Mouse (Mus musculus) neural tube, embryonic 15.5 days (tissue): Measurements from ENCODE around the gene Clec12a. TPM values are rescaled to one million over a fixed set of nuclear protein-coding genes. Genes with fewer than 3 reads are reported as not detected.

Experiments
- ATAC-seq: fragments of 200-750 bp; cut with Nextera tagmentation; 2 replicates; pipeline ENCODE4 v1.8.0; 2017; ENCODE audit warnings: mild to moderate bottlenecking, moderate TSS enrichment, moderate library complexity; ENCODE audit not compliant: low FRiP score
- H3K27ac ChIP-seq: fragments of 300-500 bp; sonication (generic); replicated peaks from 2 replicates; pipeline ENCODE4 v1.5.1; 2015; ENCODE audit warnings: mild to moderate bottlenecking, inconsistent platforms
- H3K27me3 ChIP-seq: fragments of 300-500 bp; sonication (generic); replicated peaks from 2 replicates; pipeline ENCODE4 v1.6.1; 2015; ENCODE audit warnings: inconsistent platforms
- H3K36me3 ChIP-seq: fragments of 300-500 bp; sonication (generic); 2 replicates; pipeline ENCODE4 v1.6.1; 2015; ENCODE audit warnings: inconsistent platforms
- H3K4me1 ChIP-seq: fragments of 300-500 bp; sonication (generic); 2 replicates; pipeline ENCODE4 v1.6.1; 2015; ENCODE audit warnings: inconsistent platforms
- H3K4me2 ChIP-seq: fragments of 300-500 bp; sonication (generic); 2 replicates; pipeline ENCODE4 v1.6.1; 2015; ENCODE audit warnings: inconsistent platforms, mild to moderate bottlenecking, moderate library complexity
- H3K4me3 ChIP-seq: fragments of 300-500 bp; sonication (generic); replicated peaks from 2 replicates; pipeline ENCODE4 v1.5.1; 2015; ENCODE audit warnings: mild to moderate bottlenecking, inconsistent platforms
- H3K9ac ChIP-seq: fragments of 300-500 bp; sonication (generic); replicated peaks from 2 replicates; pipeline ENCODE4 v1.6.1; 2015; ENCODE audit warnings: mild to moderate bottlenecking, inconsistent platforms
- H3K9me3 ChIP-seq: fragments of 300-500 bp; sonication (generic); replicated peaks from 2 replicates; pipeline ENCODE4 v1.6.1; 2016; ENCODE audit warnings: inconsistent platforms
- whole genome bisulfite sequencing: fragments of 180-500 bp; shearing (Covaris S2); methylation state at CpG from one replicate; pipeline ENCODE4 v1.1.7; 2015; ENCODE audit warnings: mixed read lengths; 5-methylcytosine and 5-hydroxymethylcytosine counted together
- polyA plus RNA-seq: library from polyadenylated mRNA; unstranded; fragments of >200 nt; fragmentation: Nextera tagmentation; extraction: Ambion mirVana; gene quantifications from 2 replicates; pipeline ENCODE4 v1.2.1, GENCODE M21; 2015

The Clec12a gene
- polyA plus RNA-seq, 1 experiment from 2014 or later, result 0.35 TPM

DNA sequence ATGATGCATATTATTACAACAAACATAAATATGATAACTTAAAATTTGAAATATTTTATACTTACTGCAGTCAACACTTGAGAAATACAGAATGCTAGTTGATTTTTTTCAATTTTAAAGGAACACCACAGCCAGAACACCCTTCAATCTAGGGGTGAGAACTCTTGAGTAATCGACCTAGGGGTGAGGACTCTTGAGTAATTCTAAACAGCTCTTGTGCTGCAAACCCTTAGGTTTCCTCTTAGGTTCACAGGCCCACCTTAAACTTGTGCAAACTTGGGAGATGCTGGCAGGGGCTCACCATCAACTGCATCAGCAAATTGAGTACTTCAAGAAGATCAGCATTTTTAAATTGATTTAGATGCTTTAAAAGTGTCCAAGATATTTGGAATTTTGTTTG, 4.7 kb upstream of the Clec12a start:
- H3K9me3 ChIP-seq, result no peaks in the 10 kb centered on the region
- H3K27me3 ChIP-seq, result no peaks in the 10 kb centered on the region
- WGBS, result 74% methylated on average over 1 of the region's 1 CpGs
- H3K9ac ChIP-seq, result no peak overlapping the region
- no peak overlapping the region for H3K4me2 ChIP-seq
- no peak overlapping the region for H3K4me3 ChIP-seq
- H3K27ac ChIP-seq, result no peak overlapping the region
- H3K36me3 ChIP-seq, result no peaks in the 10 kb centered on the region
- ATAC-seq, result no peak
- peaks cover 8% of the 10 kb centered on the region for H3K4me1 ChIP-seq

DNA sequence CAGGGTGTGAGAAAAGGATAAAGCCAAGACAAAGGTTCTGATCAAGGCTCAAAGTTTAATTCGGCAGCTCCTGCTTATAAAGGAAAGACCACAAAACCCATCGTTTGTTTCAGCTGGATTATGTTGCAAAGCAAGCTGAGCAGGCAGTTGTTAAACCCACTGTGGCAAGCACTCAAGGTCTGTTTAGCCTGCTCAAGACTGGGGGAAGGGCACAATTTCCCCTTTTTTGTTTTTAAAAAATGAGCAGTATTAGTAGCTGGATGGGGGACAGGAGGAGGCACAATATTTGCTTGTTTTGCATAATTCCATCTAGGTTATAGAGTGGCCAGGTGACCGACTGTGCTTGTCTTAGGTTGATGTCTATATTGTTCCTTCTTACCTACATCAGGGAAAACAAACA, 1.9 kb downstream of the Clec12a start:
- Histone ChIP-seq H3K4me3 (no peak overlapping the region), H3K9me3 (no peaks in the 10 kb centered on the region), H3K4me2 (no peak overlapping the region), H3K4me1 (no peaks in the 10 kb centered on the region), H3K9ac (no peak overlapping the region), H3K27me3 (no peaks in the 10 kb centered on the region), H3K36me3 (no peaks in the 10 kb centered on the region), H3K27ac (no peak overlapping the region)
- 76% methylated on average over 3 of the region's 3 CpGs for WGBS
- ATAC-seq, result no peak

DNA sequence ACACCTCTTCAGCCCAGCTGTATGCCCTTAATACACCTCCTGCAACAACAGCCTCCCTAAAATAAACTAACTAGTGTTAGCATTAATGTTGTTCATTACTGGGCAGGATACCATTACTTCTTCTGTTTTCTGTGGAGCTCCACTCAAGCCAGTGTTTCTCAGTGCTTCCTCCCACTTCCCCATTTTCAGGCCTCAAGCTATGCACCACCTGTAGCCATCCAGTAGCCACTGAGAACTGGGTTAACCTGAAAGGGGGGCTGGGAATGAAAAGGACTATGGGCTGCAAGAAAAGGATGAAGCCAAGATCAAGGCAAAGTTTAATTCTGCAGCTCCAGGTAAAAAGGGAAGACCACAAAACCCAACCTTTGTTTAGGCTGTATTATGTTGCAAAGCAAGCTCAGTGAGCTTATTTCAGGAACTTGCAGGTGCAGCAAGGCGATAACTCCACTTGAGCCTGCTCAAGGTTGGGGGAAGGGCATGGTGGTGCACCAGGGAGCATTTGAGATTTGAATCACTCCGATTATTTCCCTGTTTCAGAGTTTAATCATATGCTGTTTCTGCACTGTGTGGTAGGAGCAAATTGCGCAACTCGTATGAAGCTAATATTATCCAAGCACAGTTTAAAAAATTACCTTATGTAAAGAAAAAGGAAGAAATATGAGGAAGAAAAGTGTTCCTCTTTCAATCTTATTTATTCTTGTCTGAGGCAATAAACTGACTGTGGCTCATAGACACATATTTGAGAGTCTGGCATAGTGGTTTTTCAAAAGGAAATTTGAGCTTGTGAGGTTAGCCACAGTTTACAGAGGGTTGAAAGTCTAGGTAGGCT, 7.2 kb downstream of the Clec12a start:
- Histone ChIP-seq H3K27ac (no peak overlapping the region), H3K9me3 (no peaks in the 10 kb centered on the region), H3K4me2 (no peak overlapping the region), H3K4me1 (no peaks in the 10 kb centered on the region), H3K36me3 (no peaks in the 10 kb centered on the region), H3K27me3 (no peaks in the 10 kb centered on the region), H3K9ac (no peak overlapping the region), H3K4me3 (no peak overlapping the region)
- ATAC-seq, result peak; percentile 57; the same call in 1 of the 2 replicates
- WGBS, result 57% methylated on average over 4 of the region's 4 CpGs

DNA sequence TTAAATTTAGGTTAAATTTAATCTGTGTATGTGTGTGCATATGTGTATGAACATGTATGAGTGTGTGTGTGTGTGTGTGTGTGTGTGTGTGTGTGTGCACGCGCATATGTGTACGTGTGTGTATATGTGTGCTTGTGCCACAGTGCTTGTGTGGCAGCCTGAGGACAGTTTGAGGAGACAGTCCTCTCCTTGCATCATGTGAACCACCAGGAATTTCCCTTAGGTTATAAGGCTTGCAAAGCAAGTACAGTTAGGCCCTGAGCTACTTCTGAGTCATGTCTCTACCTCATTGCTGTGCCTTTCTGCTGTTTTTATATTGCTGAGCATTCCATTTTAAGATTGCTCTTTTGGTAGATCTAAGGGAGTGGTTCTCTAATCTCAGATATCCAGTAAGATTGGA, 8.6 kb downstream of the Clec12a start:
- no peaks in the 10 kb centered on the region for H3K36me3 ChIP-seq
- no peaks in the 10 kb centered on the region for H3K9me3 ChIP-seq
- no peak overlapping the region for H3K4me2 ChIP-seq
- no peak overlapping the region for H3K4me3 ChIP-seq
- 90% methylated on average over 3 of the region's 3 CpGs for WGBS
- no peaks in the 10 kb centered on the region for H3K4me1 ChIP-seq
- no peak for ATAC-seq
- H3K9ac ChIP-seq, result no peak overlapping the region
- H3K27me3 ChIP-seq, result no peaks in the 10 kb centered on the region
- H3K27ac ChIP-seq, result no peak overlapping the region

DNA sequence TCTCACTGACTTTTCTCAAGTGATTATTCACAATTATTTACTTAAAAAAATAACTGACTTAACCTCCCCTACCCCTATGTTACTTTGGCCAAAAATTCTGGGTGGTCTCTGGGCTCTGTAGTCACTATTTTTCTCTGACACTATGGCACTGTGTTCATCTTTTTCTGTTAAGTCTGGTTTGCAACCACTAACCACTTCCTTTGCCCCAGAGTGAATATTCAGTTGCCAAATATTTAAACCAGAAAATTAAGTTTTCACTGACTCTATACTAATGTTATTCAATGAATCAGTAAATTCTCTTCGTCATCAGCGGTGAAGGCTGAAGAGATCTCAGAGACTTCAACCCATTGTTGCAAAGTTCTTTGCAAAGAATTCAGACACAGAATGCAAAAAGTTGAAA, 13.3 kb downstream of the Clec12a start:
- no peak for ATAC-seq
- no peak overlapping the region for H3K9ac ChIP-seq
- H3K27ac ChIP-seq, result no peak overlapping the region
- no peaks in the 10 kb centered on the region for H3K4me1 ChIP-seq
- no peak overlapping the region for H3K4me2 ChIP-seq
- no peaks in the 10 kb centered on the region for H3K36me3 ChIP-seq
- H3K27me3 ChIP-seq, result no peaks in the 10 kb centered on the region
- no peaks in the 10 kb centered on the region for H3K9me3 ChIP-seq
- 100% methylated on average over 2 of the region's 2 CpGs for whole genome bisulfite sequencing
- no peak overlapping the region for H3K4me3 ChIP-seq

DNA sequence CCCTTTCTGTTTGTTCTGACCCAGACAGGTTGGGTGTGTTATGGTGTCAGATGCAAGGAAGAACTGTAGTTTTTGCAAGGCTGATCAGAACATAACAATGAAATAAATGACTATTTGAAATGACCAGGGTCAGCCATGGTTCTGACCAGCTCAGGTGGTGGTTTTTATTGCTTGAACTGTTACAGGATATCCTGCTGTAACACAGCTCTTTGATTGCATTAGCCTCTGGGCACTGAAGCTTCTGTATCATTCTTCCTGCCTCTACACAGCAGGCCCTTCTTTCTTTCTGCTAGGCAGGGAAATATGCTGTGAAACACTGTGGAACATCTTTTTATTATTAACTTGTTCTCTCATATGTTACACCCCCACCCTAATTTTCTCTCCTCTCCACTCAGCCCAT, 13.9 kb downstream of the Clec12a start:
- no peak overlapping the region for H3K27ac ChIP-seq
- H3K4me2 ChIP-seq, result no peak overlapping the region
- no peaks in the 10 kb centered on the region for H3K4me1 ChIP-seq
- no peak overlapping the region for H3K4me3 ChIP-seq
- H3K36me3 ChIP-seq, result no peaks in the 10 kb centered on the region
- ATAC-seq, result no peak
- H3K27me3 ChIP-seq, result no peaks in the 10 kb centered on the region
- H3K9ac ChIP-seq, result no peak overlapping the region
- no peaks in the 10 kb centered on the region for H3K9me3 ChIP-seq

DNA sequence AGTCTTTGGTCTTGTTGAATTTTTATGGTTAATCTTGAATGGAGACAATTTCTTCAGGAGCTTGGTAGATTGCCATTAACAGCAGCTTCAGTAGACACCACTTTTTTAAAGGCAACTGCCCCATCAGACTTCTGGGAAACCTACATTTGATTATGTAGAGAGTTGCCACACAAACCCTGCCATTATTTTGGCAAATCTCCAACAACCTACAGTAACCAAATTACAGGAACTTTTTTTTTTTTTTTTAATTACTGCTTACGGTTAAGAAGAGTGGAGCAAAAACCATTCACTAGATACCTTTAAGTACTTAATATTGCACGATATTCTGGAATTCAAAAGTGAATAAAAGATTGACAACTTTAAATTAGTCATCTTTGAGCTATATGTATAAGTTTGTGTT, 17.0 kb downstream of the Clec12a start:
- no peak for ATAC-seq
- Histone ChIP-seq H3K9ac (no peak overlapping the region), H3K4me3 (no peak overlapping the region), H3K36me3 (no peaks in the 10 kb centered on the region), H3K4me1 (no peaks in the 10 kb centered on the region), H3K27ac (no peak overlapping the region), H3K27me3 (no peaks in the 10 kb centered on the region), H3K4me2 (no peak overlapping the region), H3K9me3 (no peaks in the 10 kb centered on the region)
- 94% methylated on average over 2 of the region's 2 CpGs for WGBS

DNA sequence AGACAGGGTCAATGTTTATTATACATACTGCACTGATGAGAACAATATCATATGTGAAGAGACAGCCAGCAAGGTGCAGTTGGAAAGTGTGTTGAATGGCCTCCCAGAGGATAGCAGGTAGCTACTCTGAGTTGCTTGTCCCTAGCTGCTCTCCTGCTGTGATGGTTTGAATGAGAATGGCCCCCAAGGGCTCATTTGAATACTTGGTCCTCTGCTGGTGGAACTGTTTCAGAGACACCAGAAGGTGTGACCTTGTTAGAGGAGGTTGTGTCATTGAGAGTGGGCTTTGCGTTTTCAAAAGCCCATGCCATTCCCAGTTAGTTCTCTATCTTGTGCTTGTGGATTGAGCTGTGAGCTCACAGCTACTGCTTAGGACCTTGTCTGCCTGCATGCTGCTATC, 21.5 kb downstream of the Clec12a start:
- Histone ChIP-seq H3K4me3 (no peak overlapping the region), H3K9ac (no peak overlapping the region), H3K36me3 (no peaks in the 10 kb centered on the region), H3K27ac (no peak overlapping the region), H3K4me1 (no peaks in the 10 kb centered on the region), H3K4me2 (no peak overlapping the region), H3K9me3 (no peaks in the 10 kb centered on the region), H3K27me3 (no peaks in the 10 kb centered on the region)
- WGBS, result 22% methylated on average over 1 of the region's 1 CpGs
- no peak for ATAC-seq

DNA sequence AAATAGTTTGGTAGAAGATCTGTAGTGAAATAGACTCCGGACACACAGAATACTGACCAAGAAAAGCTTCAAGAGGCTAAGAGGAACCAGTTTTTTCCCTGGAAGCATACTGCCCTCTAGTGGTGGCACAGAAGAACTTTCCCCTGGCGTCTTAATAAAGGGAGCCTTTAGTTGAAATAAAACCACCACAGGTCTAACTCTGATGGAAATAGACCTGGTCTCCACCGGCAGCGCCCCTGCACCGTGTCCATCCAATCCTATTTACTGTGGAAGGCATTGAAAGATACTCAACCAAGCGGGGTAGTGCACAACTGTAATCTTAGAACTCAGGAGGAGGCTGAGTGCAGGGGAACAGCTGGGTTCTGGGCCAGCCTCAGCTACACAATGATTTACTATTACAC, 23.5 kb downstream of the Clec12a start:
- no peak overlapping the region for H3K9ac ChIP-seq
- no peaks in the 10 kb centered on the region for H3K9me3 ChIP-seq
- ATAC-seq, result peak; percentile 76; the same call in 1 of the 2 replicates
- H3K36me3 ChIP-seq, result no peaks in the 10 kb centered on the region
- H3K4me2 ChIP-seq, result no peak overlapping the region
- no peak overlapping the region for H3K27ac ChIP-seq
- H3K4me3 ChIP-seq, result no peak overlapping the region
- H3K4me1 ChIP-seq, result no peaks in the 10 kb centered on the region
- WGBS, result 18% methylated on average over 6 of the region's 6 CpGs
- H3K27me3 ChIP-seq, result no peaks in the 10 kb centered on the region

DNA sequence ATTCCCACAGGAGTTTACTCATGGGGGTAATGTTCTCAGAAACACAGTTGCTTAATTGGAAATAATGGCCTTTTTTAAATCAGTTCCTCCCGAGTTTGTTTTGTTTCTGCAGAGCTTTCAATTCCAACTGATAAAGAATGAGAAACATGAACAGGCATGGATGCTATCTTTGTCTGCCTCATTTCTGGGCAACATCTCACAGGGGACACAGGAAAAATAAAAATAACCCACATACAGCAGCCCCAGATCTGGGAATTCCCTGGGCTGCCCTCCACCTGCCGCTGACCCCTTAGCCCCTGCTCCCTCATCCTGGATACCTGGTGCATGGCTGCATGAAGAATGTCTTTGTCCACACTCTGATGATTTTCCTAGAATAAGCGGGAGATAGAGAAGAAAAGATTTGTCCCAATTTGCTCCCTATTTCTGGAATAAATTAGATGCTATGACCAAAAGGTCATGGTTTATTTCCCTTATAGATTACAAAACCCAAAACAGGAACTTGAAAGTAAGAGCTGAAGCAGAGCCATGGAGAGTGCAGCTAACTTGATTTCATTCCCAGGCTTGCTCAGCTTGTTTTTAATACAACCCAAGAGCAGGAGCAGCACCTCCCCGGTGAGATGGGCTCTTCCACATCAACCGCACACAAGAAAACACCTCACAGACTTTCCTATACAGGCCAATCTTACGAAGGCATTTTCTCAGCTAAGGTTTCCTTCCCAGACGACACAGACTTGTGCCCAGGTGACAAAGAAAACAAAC, 27.1 kb downstream of the Clec12a start:
- Histone ChIP-seq H3K9ac (no peak overlapping the region), H3K27ac (no peak overlapping the region), H3K36me3 (no peaks in the 10 kb centered on the region), H3K9me3 (no peaks in the 10 kb centered on the region), H3K4me1 (no peaks in the 10 kb centered on the region), H3K4me3 (no peak overlapping the region), H3K27me3 (no peaks in the 10 kb centered on the region), H3K4me2 (no peak overlapping the region)
- 78% methylated on average over 7 of the region's 7 CpGs for WGBS
- ATAC-seq, result no peak

DNA sequence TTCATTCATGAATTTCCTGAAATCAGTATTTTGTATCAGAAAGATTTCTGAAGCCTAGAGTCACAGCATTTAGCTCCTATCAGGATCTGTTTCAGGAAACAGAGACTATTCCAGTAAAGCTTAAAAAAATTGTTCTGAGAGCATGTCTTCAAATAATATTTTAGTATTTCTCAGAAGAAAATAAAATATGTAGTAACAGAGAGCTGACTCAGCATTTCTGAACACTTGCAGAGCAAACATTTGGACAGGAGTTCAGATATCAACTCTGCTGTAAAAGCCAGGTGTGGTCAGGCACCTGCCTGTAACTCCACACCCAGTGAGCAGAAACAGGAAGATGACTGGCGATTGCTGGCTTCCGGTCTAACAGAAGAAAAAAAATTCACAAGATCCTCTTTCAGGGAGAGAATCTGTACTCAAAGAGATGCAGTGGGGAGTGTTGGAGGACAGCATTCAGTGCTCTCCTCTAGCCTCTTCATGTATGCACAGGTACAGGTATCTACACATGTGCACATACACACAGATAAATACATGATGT, 32.5 kb downstream of the Clec12a start:
- no peak for ATAC-seq
- 94% methylated on average over 2 of the region's 2 CpGs for WGBS
- H3K27ac ChIP-seq, result no peak overlapping the region
- H3K4me3 ChIP-seq, result no peak overlapping the region
- no peaks in the 10 kb centered on the region for H3K9me3 ChIP-seq
- H3K9ac ChIP-seq, result no peak overlapping the region
- H3K36me3 ChIP-seq, result no peaks in the 10 kb centered on the region
- no peaks in the 10 kb centered on the region for H3K4me1 ChIP-seq
- no peak overlapping the region for H3K4me2 ChIP-seq
- no peaks in the 10 kb centered on the region for H3K27me3 ChIP-seq

DNA sequence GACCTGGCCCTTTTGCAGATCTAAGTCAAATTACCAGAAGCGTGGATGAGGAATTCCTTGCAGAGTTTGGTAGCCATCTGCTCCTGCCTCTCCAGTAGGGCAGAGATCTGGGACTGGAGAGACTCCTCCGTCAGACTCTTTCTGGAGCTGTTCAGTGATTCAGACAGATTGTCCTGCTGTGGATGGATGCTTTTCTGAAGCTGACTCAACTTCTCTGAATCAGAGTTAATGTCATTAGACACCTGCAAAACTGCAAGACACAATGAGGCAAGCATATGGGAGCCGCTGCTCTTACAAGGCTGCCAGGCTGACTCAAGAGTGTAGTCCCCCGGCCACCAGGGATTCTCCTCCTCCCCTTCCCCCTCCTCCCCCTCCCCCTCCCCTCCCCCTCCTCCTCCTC, 38.0 kb downstream of the Clec12a start:
- Histone ChIP-seq H3K27me3 (no peaks in the 10 kb centered on the region), H3K4me2 (no peak overlapping the region), H3K27ac (no peak overlapping the region), H3K9me3 (no peaks in the 10 kb centered on the region), H3K9ac (no peak overlapping the region), H3K36me3 (no peaks in the 10 kb centered on the region), H3K4me1 (no peaks in the 10 kb centered on the region), H3K4me3 (no peak overlapping the region)
- no peak for ATAC-seq
- 69% methylated on average over 4 of the region's 4 CpGs for WGBS
